Mouse (Mus musculus) gastrocnemius, adult 8-10 months (tissue): ENCODE measurements around the gene Gnb1. TPM values are rescaled to one million over a fixed set of nuclear protein-coding genes. Genes with fewer than 3 reads are reported as not detected.
A peak's percentile ranks its signal among the peaks of the same experiment; 100 is the strongest.

Experiments
- DNase-seq, 2 experiments: peaks; one replicate each; pipeline ENCODE4 v3.0.0; 2022; ENCODE audit warnings: low spot score in 2 of 2
- total RNA-seq, 4 experiments: library from RNA; stranded (reverse); gene quantifications; 2 replicates each; pipeline ENCODE4 v1.2.4; 2022

Gnb1 gene
- total RNA-seq, 4 experiments from 2014 or later, result 44.1 to 58.4 (median 47.3) TPM

GRCm38 (mm10) chr4:155574931-155575330 lies 83.8 kb downstream of the Gnb1 start:
- no peak for DNase-seq

- DNase-seq, result no peak
Observed at GRCm38 (mm10) chr4:155575521-155575920, 84.4 kb downstream of the Gnb1 start.

GRCm38 (mm10) chr4:155577132-155577531 lies 86.0 kb downstream of the Gnb1 start:
- peak in 1 of 2 experiments; percentile 28 for DNase-seq

GRCm38 (mm10) chr4:155577741-155578140 lies 86.6 kb downstream of the Gnb1 start:
- DNase-seq, result no peak

- peak; percentile 74 to 79 for DNase-seq
Observed at GRCm38 (mm10) chr4:155578336-155579125, 87.4 kb downstream of the Gnb1 start.

- no peak for DNase-seq
Observed at GRCm38 (mm10) chr4:155580420-155580819, 89.3 kb downstream of the Gnb1 start.

- DNase-seq, result no peak
Observed at GRCm38 (mm10) chr4:155582279-155582905, 91.2 kb downstream of the Gnb1 start.

GRCm38 (mm10) chr4:155589356-155589755 lies 98.2 kb downstream of the Gnb1 start:
- no peak for DNase-seq

GRCm38 (mm10) chr4:155591012-155591719 lies 100.0 kb downstream of the Gnb1 start:
- no peak for DNase-seq

- no peak for DNase-seq
Observed at GRCm38 (mm10) chr4:155593780-155594179, 102.6 kb downstream of the Gnb1 start.

GRCm38 (mm10) chr4:155595777-155596176 lies 104.6 kb downstream of the Gnb1 start:
- no peak for DNase-seq

GRCm38 (mm10) chr4:155596606-155597005 lies 105.4 kb downstream of the Gnb1 start:
- DNase-seq, result no peak

GRCm38 (mm10) chr4:155598536-155598935 lies 107.4 kb downstream of the Gnb1 start:
- no peak for DNase-seq

GRCm38 (mm10) chr4:155599901-155600825 lies 109.0 kb downstream of the Gnb1 start:
- DNase-seq, result no peak

- peak; percentile 87 for DNase-seq
Observed at GRCm38 (mm10) chr4:155601091-155601996, 110.2 kb downstream of the Gnb1 start, which contains the start of gene Slc35e2. Slc35e2 (plus strand) TSS chr4:155601416.

- DNase-seq, result no peak
Observed at GRCm38 (mm10) chr4:155601997-155602456, 110.9 kb downstream of the Gnb1 start.

GRCm38 (mm10) chr4:155602753-155603152 lies 111.6 kb downstream of the Gnb1 start:
- no peak for DNase-seq

GRCm38 (mm10) chr4:155603801-155604200 lies 112.6 kb downstream of the Gnb1 start:
- DNase-seq, result no peak

GRCm38 (mm10) chr4:155605132-155605531 lies 114.0 kb downstream of the Gnb1 start:
- no peak for DNase-seq

- DNase-seq, result no peak
Observed at GRCm38 (mm10) chr4:155606825-155607224, 115.7 kb downstream of the Gnb1 start.
